Comparison of ENCODE assay signal across 12 mouse cellular contexts in genomic region chr11:50147267-50147957, GRCm38 (mm10). TPM values are rescaled to one million over a fixed set of nuclear protein-coding genes. Genes with fewer than 3 reads are reported as not detected.
A peak's percentile ranks its signal among the peaks of the same experiment; 100 is the strongest.
DNase-seq lines count a peak whose midpoint lies in the region; ATAC-seq and TF ChIP-seq lines count a peak whose summit lies in the region.
"Had no signal": no experiment of that assay in that cellular context is flagged by ENCODE, and none has a peak within 500 bp of the region (broad histone marks: within the 10 kb centered on the region; RNA-seq: fewer than 3 reads in every experiment).

No protein-coding gene starts in this region.

- TF ChIP-seq CTCF in heart, adult 2 months (IDR thresholded peaks at IDR 0.05): no peak

- peak in 1 of 2 experiments; percentile 78 for DNase-seq in heart, adult 2 months
- DNase-seq in heart, postnatal 4 days: no peak
- peak; percentile 72 for DNase-seq in adrenal gland, adult 2 months
- DNase-seq in heart, embryonic 10.5 days (ENCODE audit: low spot score): no peak
- no peak for DNase-seq in layer of hippocampus, postnatal 10 days (ENCODE audit: low spot score in 2 of 2)
- no peak for DNase-seq in forebrain, embryonic 14.5 days (ENCODE audit: low spot score)
- DNase-seq: thymus, adult 2 months had no signal

- no peak overlapping the region for H3K4me3 ChIP-seq in heart, adult 2 months
- no peak overlapping the region for H3K4me3 ChIP-seq in heart, embryonic 10.5 days
- no peak overlapping the region for H3K4me3 ChIP-seq in intestine, embryonic 16.5 days (ENCODE audit: low read length)
- H3K4me3 ChIP-seq in forebrain, embryonic 14.5 days (ENCODE audit: low read depth, low read length): no peak overlapping the region
- H3K4me3 ChIP-seq: hindbrain, embryonic 15.5 days; limb, embryonic 12.5 days had no signal

- intact Hi-C loops in heart, adult 2 months (cut with DNase I): no loop called here

- peaks cover 3% of the 10 kb centered on the region for H3K36me3 ChIP-seq in heart, adult 2 months (ENCODE audit: control insufficient read depth, insufficient read depth, low read length)
- H3K36me3 ChIP-seq in heart, embryonic 10.5 days: peaks cover 86% of the 10 kb centered on the region
- H3K36me3 ChIP-seq in intestine, embryonic 16.5 days (ENCODE audit: control insufficient read depth, insufficient read depth, low read length): peaks cover 47% of the 10 kb centered on the region
- peaks cover 86% of the 10 kb centered on the region for H3K36me3 ChIP-seq in forebrain, embryonic 14.5 days (ENCODE audit: control insufficient read depth, insufficient read depth, low read length)

- H3K27me3 ChIP-seq in heart, adult 2 months (ENCODE audit: control insufficient read depth, insufficient read depth, low read length): no peaks in the 10 kb centered on the region
- no peaks in the 10 kb centered on the region for H3K27me3 ChIP-seq in heart, embryonic 10.5 days (ENCODE audit: insufficient read depth, poor library complexity, severe bottlenecking)
- H3K27me3 ChIP-seq in intestine, embryonic 16.5 days (replicated peaks; ENCODE audit: control insufficient read depth, insufficient read depth, low read length): no peaks in the 10 kb centered on the region
- no peaks in the 10 kb centered on the region for H3K27me3 ChIP-seq in forebrain, embryonic 14.5 days (replicated peaks; ENCODE audit: control insufficient read depth, insufficient read depth, low read length)
- H3K27me3 ChIP-seq: hindbrain, embryonic 15.5 days; limb, embryonic 12.5 days had no signal

- H3K9me3 ChIP-seq in heart, embryonic 10.5 days: no peaks in the 10 kb centered on the region
- no peaks in the 10 kb centered on the region for H3K9me3 ChIP-seq in intestine, embryonic 16.5 days (ENCODE audit: control insufficient read depth, low read length)
- no peaks in the 10 kb centered on the region for H3K9me3 ChIP-seq in forebrain, embryonic 14.5 days (replicated peaks; ENCODE audit: control insufficient read depth, low read length)
- H3K9me3 ChIP-seq: hindbrain, embryonic 15.5 days; limb, embryonic 12.5 days had no signal

- peak overlapping the region; percentile 44 for H3K27ac ChIP-seq in heart, adult 2 months
- H3K27ac ChIP-seq in heart, embryonic 10.5 days: peak overlapping the region; percentile 43; the same call in 1 of the 2 replicates
- no peak overlapping the region for H3K27ac ChIP-seq in intestine, embryonic 16.5 days (ENCODE audit: low read length)
- H3K27ac ChIP-seq in forebrain, embryonic 14.5 days (ENCODE audit: low read depth, low read length): no peak overlapping the region
- H3K27ac ChIP-seq: hindbrain, embryonic 15.5 days; limb, embryonic 12.5 days; macrophage had no signal

- peaks cover 19% of the 10 kb centered on the region for H3K4me1 ChIP-seq in heart, adult 2 months (ENCODE audit: control insufficient read depth, insufficient read depth, low read length)
- H3K4me1 ChIP-seq in heart, embryonic 10.5 days: peaks cover 11% of the 10 kb centered on the region
- H3K4me1 ChIP-seq in intestine, embryonic 16.5 days (ENCODE audit: control insufficient read depth, insufficient read depth, low read length): no peaks in the 10 kb centered on the region
- no peaks in the 10 kb centered on the region for H3K4me1 ChIP-seq in forebrain, embryonic 14.5 days (ENCODE audit: control insufficient read depth, insufficient read depth, low read length)
- H3K4me1 ChIP-seq: hindbrain, embryonic 15.5 days; limb, embryonic 12.5 days had no signal

- ATAC-seq in megakaryocyte progenitor cell, adult 5-6 weeks (replicated peaks; ENCODE audit: poor library complexity): peak; percentile 52; the same call in 1 of the 2 replicates
- ATAC-seq in intestine, embryonic 16.5 days: no peak
- no peak for ATAC-seq in forebrain, embryonic 14.5 days

- H3K79me2 ChIP-seq in heart, adult 2 months (replicated peaks; ENCODE audit: control insufficient read depth, insufficient read depth, low read length): no peaks in the 10 kb centered on the region

- no peak overlapping the region for H3K9ac ChIP-seq in heart, adult 2 months (ENCODE audit: low read depth, low read length)
- no peak overlapping the region for H3K9ac ChIP-seq in intestine, embryonic 16.5 days (ENCODE audit: low read depth, low read length)
- H3K9ac ChIP-seq in forebrain, embryonic 14.5 days (ENCODE audit: low read length): no peak overlapping the region
- H3K9ac ChIP-seq: hindbrain, embryonic 15.5 days; limb, embryonic 12.5 days had no signal

- WGBS in heart, adult 2 months: 39% methylated on average over 9 of the region's 9 CpGs
- 62% methylated on average over 9 of the region's 9 CpGs for WGBS in heart, embryonic 10.5 days
- 83% methylated on average over 9 of the region's 9 CpGs for WGBS in intestine, embryonic 16.5 days
- 89% methylated on average over 9 of the region's 9 CpGs for WGBS in forebrain, embryonic 14.5 days

- no peak overlapping the region for H3K4me2 ChIP-seq in intestine, embryonic 16.5 days (ENCODE audit: low read depth, low read length)
- no peak overlapping the region for H3K4me2 ChIP-seq in forebrain, embryonic 14.5 days (ENCODE audit: low read length)
- H3K4me2 ChIP-seq: hindbrain, embryonic 15.5 days; limb, embryonic 12.5 days had no signal

- TF ChIP-seq EP300 in heart, adult 2 months (IDR thresholded peaks at IDR 0.05; ENCODE audit: insufficient read depth, low read depth, low read length): peak; percentile 89

- peak; percentile 24; the same call in 1 of the 2 replicates for TF ChIP-seq POLR2A in heart, adult 2 months (IDR thresholded peaks at IDR 0.05; ENCODE audit: insufficient read depth, low read depth, low read length)

RNA-seq across cellular contexts. Expression of gene Tbc1d9b, which starts 16.2 kb away (rescaled TPM):
- total RNA-seq in heart, adult 2 months (2021): 10 to 100 TPM; 41.4 to 44.0 TPM
- 30.9 and 39.6 TPM in 2 replicates for polyA plus RNA-seq in heart, adult 2 months (2012; rRNA removed)
- 10 to 100 TPM; 40.6 to 42.4 TPM for total RNA-seq in heart, postnatal 4 days (2021)
- 100 to 1,000 TPM; 145 TPM for total RNA-seq in adrenal gland, adult 2 months (2021)
- polyA plus RNA-seq in adrenal gland, adult 2 months (2012; rRNA removed): 165 and 168 TPM in 2 replicates
- polyA plus RNA-seq in heart, embryonic 10.5 days (2016; fragmentation: Nextera tagmentation; extraction: Ambion mirVana): 29.5 and 36.5 TPM in 2 replicates
- total RNA-seq in megakaryocyte progenitor cell, adult 5-6 weeks (2015): 38.6 and 41.5 TPM in 2 replicates
- 78.6 and 91.2 TPM in 2 replicates for total RNA-seq in megakaryocyte progenitor cell, adult 5-6 weeks (2017)
- total RNA-seq in layer of hippocampus, postnatal 10 days (2021): 10 to 100 TPM; 74.0 to 76.4 TPM
- polyA plus RNA-seq in intestine, embryonic 16.5 days (2015; fragmentation: Nextera tagmentation; extraction: Ambion mirVana): 29.9 and 32.5 TPM in 2 replicates
- 23.3 and 28.3 TPM in 2 replicates for polyA plus RNA-seq in forebrain, embryonic 14.5 days (2014; fragmentation: Nextera tagmentation; extraction: Ambion mirVana)

RNA-seq across cellular contexts. Expression of gene Mrnip, which starts 26.8 kb away (rescaled TPM):
- total RNA-seq in heart, adult 2 months (2021): 1 to 10 TPM; 1.6 to 1.8 TPM
- 3.0 and 3.5 TPM in 2 replicates for polyA plus RNA-seq in heart, adult 2 months (2012; rRNA removed)
- 1 to 10 TPM; 7.7 to 8.0 TPM for total RNA-seq in heart, postnatal 4 days (2021)
- 10 to 100 TPM in 1 of 2 experiments, 1 to 10 TPM in 1; 4.9 to 11.5 TPM for total RNA-seq in adrenal gland, adult 2 months (2021)
- polyA plus RNA-seq in adrenal gland, adult 2 months (2012; rRNA removed): 6.6 and 8.7 TPM in 2 replicates
- 15.6 and 21.7 TPM in 2 replicates for polyA plus RNA-seq in heart, embryonic 10.5 days (2016; fragmentation: Nextera tagmentation; extraction: Ambion mirVana)
- total RNA-seq in megakaryocyte progenitor cell, adult 5-6 weeks (2015): 18.8 and 20.0 TPM in 2 replicates
- total RNA-seq in megakaryocyte progenitor cell, adult 5-6 weeks (2017): 14.6 and 16.5 TPM in 2 replicates
- total RNA-seq in layer of hippocampus, postnatal 10 days (2021): 10 to 100 TPM; 20.5 to 21.3 TPM
- 10.3 and 12.4 TPM in 2 replicates for polyA plus RNA-seq in intestine, embryonic 16.5 days (2015; fragmentation: Nextera tagmentation; extraction: Ambion mirVana)
- 34.5 and 41.5 TPM in 2 replicates for polyA plus RNA-seq in forebrain, embryonic 14.5 days (2014; fragmentation: Nextera tagmentation; extraction: Ambion mirVana)

Comparison
In these comparisons a context has a peak if more than half of its experiments do, and no peak if none do; other contexts are left out.
1. H3K27ac ChIP-seq: peak in heart, adult 2 months (single experiment) and heart, embryonic 10.5 days (single experiment); none in intestine, embryonic 16.5 days (single experiment) and forebrain, embryonic 14.5 days (single experiment).